Mouse (Mus musculus) brain, embryonic 18.5 days (tissue): ENCODE results near the gene Klf13.

Experiments used
- DNase-seq: peaks from one replicate; pipeline ENCODE4 v3.0.0-alpha.2; 2012; ENCODE audit warnings: low read depth, low spot score

Gene Klf13

GRCm38 (mm10) chr7:63949176-63949575, 10.5 kb upstream of the Klf13 start:
- no peak for DNase-seq

- DNase-seq = no peak
Measured at GRCm38 (mm10) chr7:63947514-63948487, 9.1 kb upstream of the Klf13 start.

GRCm38 (mm10) chr7:63943946-63944345, 5.2 kb upstream of the Klf13 start:
- no peak for DNase-seq

- no peak for DNase-seq
Measured at GRCm38 (mm10) chr7:63941501-63941900, 2.8 kb upstream of the Klf13 start.

- no peak for DNase-seq
Measured at GRCm38 (mm10) chr7:63941050-63941449, 2.3 kb upstream of the Klf13 start.

- no peak for DNase-seq
Measured at GRCm38 (mm10) chr7:63940321-63940720, 1.6 kb upstream of the Klf13 start.

- no peak for DNase-seq
Measured at GRCm38 (mm10) chr7:63939397-63939951, 759 bp upstream of the Klf13 start.

- no peak for DNase-seq
Measured at GRCm38 (mm10) chr7:63938066-63938913, 425 bp downstream of the Klf13 start.

GRCm38 (mm10) chr7:63937236-63938065, 1.3 kb downstream of the Klf13 start:
- no peak for DNase-seq

GRCm38 (mm10) chr7:63936986-63937235, 1.8 kb downstream of the Klf13 start:
- DNase-seq = no peak

GRCm38 (mm10) chr7:63936188-63936985, 2.3 kb downstream of the Klf13 start:
- no peak for DNase-seq

- no peak for DNase-seq
Measured at GRCm38 (mm10) chr7:63935809-63936187, 2.9 kb downstream of the Klf13 start.

- no peak for DNase-seq
Measured at GRCm38 (mm10) chr7:63934530-63934929, 4.2 kb downstream of the Klf13 start.

- DNase-seq = no peak
Measured at GRCm38 (mm10) chr7:63933905-63934304, 4.8 kb downstream of the Klf13 start.

- no peak for DNase-seq
Measured at GRCm38 (mm10) chr7:63932461-63932860, 6.3 kb downstream of the Klf13 start.

GRCm38 (mm10) chr7:63930766-63931165, 7.9 kb downstream of the Klf13 start:
- no peak for DNase-seq

GRCm38 (mm10) chr7:63930132-63930531, 8.6 kb downstream of the Klf13 start:
- DNase-seq = no peak

- DNase-seq = no peak
Measured at GRCm38 (mm10) chr7:63929080-63929479, 9.6 kb downstream of the Klf13 start.

GRCm38 (mm10) chr7:63927121-63927520, 11.6 kb downstream of the Klf13 start:
- no peak for DNase-seq

GRCm38 (mm10) chr7:63926492-63926891, 12.2 kb downstream of the Klf13 start:
- DNase-seq = no peak
